Mouse (Mus musculus) macrophage (primary cell): ENCODE measurements around the gene B3galt5. TPM values are rescaled to one million over a fixed set of nuclear protein-coding genes. Genes with fewer than 3 reads are reported as not detected.

Experiments
- H3K27ac ChIP-seq: fragments of 350-480 bp; formaldehyde crosslinking; 2 replicates; pipeline ENCODE4 v1.9.0; 2021
- H3K36me3 ChIP-seq: fragments of 350-480 bp; formaldehyde crosslinking; 2 replicates; pipeline ENCODE4 v1.9.0; 2021; ENCODE audit errors: inconsistent target
- H3K4me3 ChIP-seq: fragments of 350-480 bp; formaldehyde crosslinking; 2 replicates; pipeline ENCODE4 v1.9.0; 2021; ENCODE audit errors: inconsistent target
- H3K79me2 ChIP-seq: fragments of 350-480 bp; formaldehyde crosslinking; 2 replicates; pipeline ENCODE4 v1.9.0; 2021; ENCODE audit errors: inconsistent target
- WGBS: methylation state at CpG from one replicate; pipeline ENCODE4 v1.1.7; 2026; ENCODE audit warnings: inconsistent platforms; ENCODE audit not compliant: missing documents; 5-methylcytosine and 5-hydroxymethylcytosine counted together
- polyA plus RNA-seq: library from polyadenylated mRNA; stranded (reverse); fragments of 250-400 nt; gene quantifications from 3 replicates; pipeline ENCODE4 v1.2.4, GENCODE M21; 2018; ENCODE audit warnings: inconsistent platforms

B3galt5 gene
- polyA plus RNA-seq, 1 experiment from 2014 or later = not detected

- no peaks in the 10 kb centered on the region for H3K36me3 ChIP-seq
- no peaks in the 10 kb centered on the region for H3K79me2 ChIP-seq
- WGBS = 87% methylated on average over 4 of the region's 4 CpGs
- H3K27ac ChIP-seq = no peak overlapping the region
- no peak overlapping the region for H3K4me3 ChIP-seq
These were observed 106.3 kb downstream of the B3galt5 start for GRCm38 (mm10) chr16:96341945-96342344.

- H3K36me3 ChIP-seq = no peaks in the 10 kb centered on the region
- H3K27ac ChIP-seq = no peak overlapping the region
- H3K79me2 ChIP-seq = no peaks in the 10 kb centered on the region
- WGBS = 9% methylated on average over 10 of the region's 10 CpGs
- no peak overlapping the region for H3K4me3 ChIP-seq
These were observed 109.5 kb downstream of the B3galt5 start for GRCm38 (mm10) chr16:96345117-96345516.

- Histone ChIP-seq H3K4me3 (no peak overlapping the region), H3K27ac (no peak overlapping the region), H3K36me3 (no peaks in the 10 kb centered on the region), H3K79me2 (no peaks in the 10 kb centered on the region)
- 72% methylated on average over 11 of the region's 11 CpGs for WGBS
These were observed 112.5 kb downstream of the B3galt5 start for GRCm38 (mm10) chr16:96348070-96348469.

- Histone ChIP-seq H3K4me3 (no peak overlapping the region), H3K27ac (no peak overlapping the region)
- 84% methylated on average over 5 of the region's 5 CpGs for WGBS
These were observed 113.2 kb downstream of the B3galt5 start for GRCm38 (mm10) chr16:96348766-96349165.

GRCm38 (mm10) chr16:96351520-96351919, 115.9 kb downstream of the B3galt5 start:
- Histone ChIP-seq H3K79me2 (no peaks in the 10 kb centered on the region), H3K27ac (no peak overlapping the region), H3K4me3 (no peak overlapping the region), H3K36me3 (no peaks in the 10 kb centered on the region)
- WGBS = 75% methylated on average over 2 of the region's 2 CpGs

More at GRCm38 (mm10) chr16:96348766-96349165, 113.2 kb downstream of the B3galt5 start:
- H3K36me3 ChIP-seq = no peaks in the 10 kb centered on the region
- H3K79me2 ChIP-seq = no peaks in the 10 kb centered on the region

- Histone ChIP-seq H3K36me3 (no peaks in the 10 kb centered on the region), H3K27ac (no peak overlapping the region), H3K79me2 (no peaks in the 10 kb centered on the region), H3K4me3 (no peak overlapping the region)
- 77% methylated on average over 6 of the region's 6 CpGs for WGBS
These were observed 117.8 kb downstream of the B3galt5 start for GRCm38 (mm10) chr16:96353296-96353896.

- Histone ChIP-seq H3K27ac (no peak overlapping the region), H3K36me3 (no peaks in the 10 kb centered on the region), H3K79me2 (no peaks in the 10 kb centered on the region), H3K4me3 (no peak overlapping the region)
- WGBS = 38% methylated on average over 6 of the region's 6 CpGs
These were observed 118.4 kb downstream of the B3galt5 start for GRCm38 (mm10) chr16:96353996-96354395.

GRCm38 (mm10) chr16:96357903-96358302, 122.3 kb downstream of the B3galt5 start:
- WGBS = 2% methylated on average over 10 of the region's 10 CpGs

GRCm38 (mm10) chr16:96361305-96362124, 125.9 kb downstream of the B3galt5 start:
- no peak overlapping the region for H3K27ac ChIP-seq

More at GRCm38 (mm10) chr16:96357903-96358302, 122.3 kb downstream of the B3galt5 start:
- no peaks in the 10 kb centered on the region for H3K79me2 ChIP-seq
- no peak overlapping the region for H3K4me3 ChIP-seq
- H3K36me3 ChIP-seq = no peaks in the 10 kb centered on the region
- no peak overlapping the region for H3K27ac ChIP-seq

GRCm38 (mm10) chr16:96362873-96363272, 127.3 kb downstream of the B3galt5 start:
- Histone ChIP-seq H3K36me3 (no peaks in the 10 kb centered on the region), H3K79me2 (no peaks in the 10 kb centered on the region), H3K4me3 (no peak overlapping the region), H3K27ac (no peak overlapping the region)
- WGBS = 81% methylated on average over 4 of the region's 4 CpGs

More at GRCm38 (mm10) chr16:96361305-96362124, 125.9 kb downstream of the B3galt5 start:
- no peaks in the 10 kb centered on the region for H3K36me3 ChIP-seq
- H3K4me3 ChIP-seq = no peak overlapping the region
- H3K79me2 ChIP-seq = no peaks in the 10 kb centered on the region
- 75% methylated on average over 22 of the region's 22 CpGs for WGBS

GRCm38 (mm10) chr16:96363277-96363676, 127.7 kb downstream of the B3galt5 start:
- 82% methylated on average over 5 of the region's 5 CpGs for WGBS
- no peaks in the 10 kb centered on the region for H3K36me3 ChIP-seq
- no peak overlapping the region for H3K27ac ChIP-seq
- no peak overlapping the region for H3K4me3 ChIP-seq
- no peaks in the 10 kb centered on the region for H3K79me2 ChIP-seq

GRCm38 (mm10) chr16:96364870-96365269, 129.3 kb downstream of the B3galt5 start:
- no peak overlapping the region for H3K4me3 ChIP-seq
- H3K36me3 ChIP-seq = no peaks in the 10 kb centered on the region
- no peak overlapping the region for H3K27ac ChIP-seq
- H3K79me2 ChIP-seq = no peaks in the 10 kb centered on the region
- WGBS = 94% methylated on average over 11 of the region's 11 CpGs
